Comparison of ENCODE assay signal across 25 mouse cellular contexts in genomic region chr8:94456071-94456470, GRCm38 (mm10). TPM values are rescaled to one million over a fixed set of nuclear protein-coding genes. Genes with fewer than 3 reads are reported as not detected.
"Had no signal": no experiment of that assay in that cellular context is flagged by ENCODE, and none has a peak within 500 bp of the region (broad histone marks: within the 10 kb centered on the region; RNA-seq: fewer than 3 reads in every experiment).

No protein-coding gene starts in this region.

- H3K9ac ChIP-seq: heart, embryonic 12.5 days; hindbrain, embryonic 13.5 days; hindbrain, embryonic 15.5 days; kidney, embryonic 15.5 days; limb, embryonic 13.5 days; limb, embryonic 15.5 days; liver, embryonic 13.5 days; liver, embryonic 15.5 days had no signal

- H3K36me3 ChIP-seq: heart, embryonic 10.5 days; heart, embryonic 12.5 days; hindbrain, embryonic 13.5 days; hindbrain, embryonic 15.5 days; kidney, embryonic 15.5 days; limb, embryonic 13.5 days; limb, embryonic 15.5 days; liver, embryonic 13.5 days; liver, embryonic 15.5 days had no signal

- H3K4me3 ChIP-seq: gastrocnemius, adult 2 months; heart, embryonic 10.5 days; heart, embryonic 12.5 days; hindbrain, embryonic 13.5 days; hindbrain, embryonic 15.5 days; kidney, embryonic 15.5 days; limb, embryonic 13.5 days; limb, embryonic 15.5 days; liver, embryonic 13.5 days; liver, embryonic 15.5 days had no signal

- H3K4me2 ChIP-seq: heart, embryonic 12.5 days; hindbrain, embryonic 13.5 days; hindbrain, embryonic 15.5 days; kidney, embryonic 15.5 days; limb, embryonic 13.5 days; limb, embryonic 15.5 days; liver, embryonic 13.5 days; liver, embryonic 15.5 days had no signal

- DNase-seq: gastrocnemius, adult 2 months; gastrocnemius, postnatal 14 days; gastrocnemius, postnatal 36 days; heart, adult 18-20 months; heart, postnatal 10 days; kidney, adult 11 months; kidney, adult 2 months; kidney, adult 9 months; kidney, postnatal 14 days; kidney, postnatal 36 days; layer of hippocampus, adult 9-11 months; layer of hippocampus, postnatal 36 days; left cerebral cortex, postnatal 4 days; liver, embryonic 13.5 days had no signal

- H3K9me3 ChIP-seq: heart, embryonic 10.5 days; heart, embryonic 12.5 days; hindbrain, embryonic 13.5 days; hindbrain, embryonic 15.5 days; kidney, embryonic 15.5 days; limb, embryonic 13.5 days; limb, embryonic 15.5 days; liver, embryonic 13.5 days; liver, embryonic 15.5 days had no signal

- H3K4me1 ChIP-seq: heart, embryonic 10.5 days; heart, embryonic 12.5 days; hindbrain, embryonic 13.5 days; hindbrain, embryonic 15.5 days; kidney, embryonic 15.5 days; limb, embryonic 13.5 days; limb, embryonic 15.5 days; liver, embryonic 13.5 days; liver, embryonic 15.5 days had no signal

- H3K27me3 ChIP-seq: heart, embryonic 12.5 days; hindbrain, embryonic 13.5 days; hindbrain, embryonic 15.5 days; kidney, embryonic 15.5 days; limb, embryonic 13.5 days; limb, embryonic 15.5 days; liver, embryonic 13.5 days; liver, embryonic 15.5 days had no signal

- ATAC-seq: hindbrain, postnatal 0 days; intestine, embryonic 16.5 days had no signal

- H3K27ac ChIP-seq: gastrocnemius, adult 2 months; heart, embryonic 10.5 days; hindbrain, embryonic 13.5 days; hindbrain, embryonic 15.5 days; hindbrain, postnatal 0 days; kidney, embryonic 15.5 days; kidney, postnatal 0 days; limb, embryonic 13.5 days; limb, embryonic 15.5 days; liver, embryonic 13.5 days; liver, embryonic 15.5 days had no signal

RNA-seq across cellular contexts. Expression of gene Nlrc5, which starts 21.9 kb away (rescaled TPM):
- polyA plus RNA-seq: heart, embryonic 10.5 days had no signal
